Mouse (Mus musculus) c-Kit-negative CD71-positive TER-119-positive erythroid progenitor cells, embryonic 14.5 days (primary cell): ENCODE results near the gene Ubald2.
"Not testable (repeated sequence)": the region's sequence is repeated elsewhere in the genome, so short reads cannot be mapped to it uniquely, and the experiment has no call there.

Experiments
- DNase-seq: peaks from one replicate; pipeline ENCODE4 v3.0.0-alpha.2; 2013; ENCODE audit warnings: low read depth, low spot score

Gene Ubald2

GRCm38 (mm10) chr11:116433356-116434286, at the start of gene Ubald2:
TSS of gene Ubald2 (plus strand) at chr11:116434094.
- DNase-seq = peak; percentile 99

- DNase-seq = no peak
Measured at GRCm38 (mm10) chr11:116384171-116384570, 49.7 kb upstream of the Ubald2 start.

GRCm38 (mm10) chr11:116385999-116386398, 47.9 kb upstream of the Ubald2 start:
- DNase-seq = no peak

- DNase-seq = no peak
Measured at GRCm38 (mm10) chr11:116387086-116388071, 46.5 kb upstream of the Ubald2 start.

- no peak for DNase-seq
Measured at GRCm38 (mm10) chr11:116388841-116389480, 44.9 kb upstream of the Ubald2 start.

GRCm38 (mm10) chr11:116394769-116395168, 39.1 kb upstream of the Ubald2 start:
- DNase-seq = no peak

GRCm38 (mm10) chr11:116396276-116396933, 37.5 kb upstream of the Ubald2 start:
- DNase-seq = no peak

GRCm38 (mm10) chr11:116396934-116397330, 37.0 kb upstream of the Ubald2 start:
- no peak for DNase-seq

GRCm38 (mm10) chr11:116397517-116398347, 36.2 kb upstream of the Ubald2 start:
- DNase-seq = no peak

GRCm38 (mm10) chr11:116398348-116398677, 35.6 kb upstream of the Ubald2 start:
- DNase-seq = no peak

- DNase-seq = no peak
Measured at GRCm38 (mm10) chr11:116400560-116400959, 33.3 kb upstream of the Ubald2 start.

GRCm38 (mm10) chr11:116405601-116406000, 28.3 kb upstream of the Ubald2 start:
- DNase-seq = no peak

- DNase-seq = no peak
Measured at GRCm38 (mm10) chr11:116406231-116406728, 27.6 kb upstream of the Ubald2 start.

- DNase-seq = no peak
Measured at GRCm38 (mm10) chr11:116409008-116409407, 24.9 kb upstream of the Ubald2 start.

- not testable (repeated sequence) for DNase-seq
Measured at GRCm38 (mm10) chr11:116410415-116410814, 23.5 kb upstream of the Ubald2 start.

GRCm38 (mm10) chr11:116411582-116411981, 22.3 kb upstream of the Ubald2 start:
- DNase-seq = no peak

GRCm38 (mm10) chr11:116412028-116412827, 21.7 kb upstream of the Ubald2 start:
- no peak for DNase-seq

- no peak for DNase-seq
Measured at GRCm38 (mm10) chr11:116412904-116413630, 20.8 kb upstream of the Ubald2 start, which contains the start of gene Rnf157. TSS of gene Rnf157 (minus strand) at chr11:116413032.
